Mouse (Mus musculus) CD8-positive naive resting alpha-beta T cell, adult 2 months (primary cell): ENCODE data around the gene Col4a2.

Experiments
- DNase-seq, 2 experiments: peaks; one replicate each; pipeline ENCODE4 v3.0.0; 2022; ENCODE audit warnings: low read depth in 2 of 2, low spot score in 2 of 2

Gene Col4a2

GRCm38 (mm10) chr8:11382059-11382810, 69.6 kb downstream of the Col4a2 start:
- DNase-seq, result no peak

DNA sequence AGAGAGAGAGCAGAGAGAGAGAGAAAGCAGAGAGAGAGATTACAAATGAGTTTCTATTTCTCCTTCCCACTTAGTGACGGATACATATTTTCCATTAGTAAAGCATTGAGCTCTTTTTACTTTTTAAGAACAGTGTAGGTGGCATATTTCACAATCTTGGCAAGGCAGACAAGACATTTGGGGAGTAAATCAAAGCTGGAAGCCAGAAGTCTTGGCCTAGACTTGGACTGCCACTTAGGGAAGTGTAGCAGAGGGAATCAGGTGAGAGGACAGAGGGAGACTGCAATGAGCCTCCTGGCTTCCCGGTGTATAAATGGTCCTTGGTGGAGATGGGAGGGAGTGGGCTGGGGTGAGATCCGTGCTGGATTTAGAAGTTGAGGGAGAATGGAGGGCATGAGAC, 70.3 kb downstream of the Col4a2 start:
- no peak for DNase-seq

DNA sequence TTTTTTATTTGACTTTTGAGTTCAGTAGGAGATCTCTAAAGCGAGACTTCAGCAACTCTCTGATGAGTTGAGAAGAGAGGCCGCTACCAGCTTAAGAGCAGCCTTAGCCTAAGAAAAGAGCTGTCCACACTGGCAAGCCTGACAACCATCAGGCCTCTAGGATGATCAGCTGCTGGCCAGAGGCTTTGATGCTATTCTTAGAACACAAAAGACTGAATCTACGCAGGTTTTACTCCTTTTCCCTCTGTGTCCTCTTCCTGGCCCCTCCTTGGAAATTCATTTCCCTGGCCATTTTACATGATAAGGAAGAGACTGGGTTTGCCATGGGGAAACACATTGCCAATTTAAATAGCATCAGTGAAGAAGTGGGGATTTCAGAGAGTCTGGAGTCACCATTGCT, 70.8 kb downstream of the Col4a2 start:
- DNase-seq, result no peak

DNA sequence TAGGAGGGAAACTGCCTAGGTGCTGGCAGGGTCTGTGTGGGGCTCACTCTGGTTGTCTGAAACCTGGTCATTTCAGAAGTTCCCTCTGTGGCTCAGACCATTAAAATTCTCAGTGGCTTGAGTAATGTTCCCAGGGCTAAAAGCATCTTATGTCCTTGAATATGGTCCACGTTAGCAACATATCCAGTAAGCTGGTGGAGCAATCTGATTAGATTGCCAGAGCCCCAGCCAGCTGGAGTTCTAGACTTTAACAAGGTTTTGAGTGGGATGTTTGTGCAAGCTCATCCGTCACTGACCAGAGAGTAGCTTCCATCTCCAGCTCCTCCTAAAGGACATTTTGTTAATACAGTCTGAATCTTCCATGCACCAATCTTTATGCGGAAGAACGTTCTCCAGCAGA, 72.2 kb downstream of the Col4a2 start:
- no peak for DNase-seq

DNA sequence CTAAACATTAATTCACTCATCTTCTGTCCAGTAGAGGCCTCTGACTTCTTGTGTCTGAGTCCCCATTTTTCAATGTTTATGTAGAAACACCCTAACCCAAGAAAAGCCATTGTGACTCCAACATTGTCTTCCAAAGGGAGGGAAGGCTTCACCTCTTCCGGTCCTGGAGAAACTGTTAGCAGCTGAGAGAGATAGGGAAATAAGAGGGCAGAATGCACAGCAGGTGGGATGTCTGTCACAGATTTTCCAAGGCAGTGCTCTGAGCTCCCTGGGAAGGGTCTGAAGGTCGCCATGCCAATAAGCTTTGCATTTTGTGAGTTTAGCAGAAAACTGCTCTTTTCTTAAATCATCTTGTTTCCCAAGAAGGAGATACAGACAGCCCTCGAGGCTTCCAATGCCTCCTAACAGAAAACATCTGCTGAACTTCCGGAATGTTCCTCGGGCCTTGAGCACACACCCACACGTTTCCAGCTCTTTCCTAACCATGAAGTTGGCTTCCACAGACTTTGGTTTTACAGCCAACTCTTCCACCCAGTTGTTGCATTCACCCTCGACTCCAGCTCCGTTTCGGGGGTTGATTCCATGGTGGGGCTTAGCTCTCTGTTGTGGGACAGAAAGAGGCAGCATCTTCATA, 72.8 kb downstream of the Col4a2 start:
- no peak for DNase-seq

DNA sequence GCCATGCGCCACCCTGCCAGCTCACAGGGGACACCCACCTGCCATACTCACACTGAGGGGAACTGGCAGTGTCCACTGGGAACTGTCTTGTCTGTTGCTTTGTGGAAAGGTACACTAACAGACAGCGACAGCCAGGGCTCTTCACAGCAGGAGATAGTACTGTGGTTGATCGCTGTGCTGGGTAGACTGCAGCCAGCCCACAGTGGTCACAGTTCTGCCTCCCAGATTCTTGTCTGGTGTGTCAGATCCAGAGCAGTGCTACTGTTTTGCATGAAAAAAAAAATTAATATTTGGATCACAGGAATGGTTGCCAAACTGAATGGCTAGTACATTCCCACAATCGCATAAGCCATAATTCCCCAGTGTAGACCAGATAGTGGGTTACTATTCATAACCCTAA, 74.7 kb downstream of the Col4a2 start:
- no peak for DNase-seq

DNA sequence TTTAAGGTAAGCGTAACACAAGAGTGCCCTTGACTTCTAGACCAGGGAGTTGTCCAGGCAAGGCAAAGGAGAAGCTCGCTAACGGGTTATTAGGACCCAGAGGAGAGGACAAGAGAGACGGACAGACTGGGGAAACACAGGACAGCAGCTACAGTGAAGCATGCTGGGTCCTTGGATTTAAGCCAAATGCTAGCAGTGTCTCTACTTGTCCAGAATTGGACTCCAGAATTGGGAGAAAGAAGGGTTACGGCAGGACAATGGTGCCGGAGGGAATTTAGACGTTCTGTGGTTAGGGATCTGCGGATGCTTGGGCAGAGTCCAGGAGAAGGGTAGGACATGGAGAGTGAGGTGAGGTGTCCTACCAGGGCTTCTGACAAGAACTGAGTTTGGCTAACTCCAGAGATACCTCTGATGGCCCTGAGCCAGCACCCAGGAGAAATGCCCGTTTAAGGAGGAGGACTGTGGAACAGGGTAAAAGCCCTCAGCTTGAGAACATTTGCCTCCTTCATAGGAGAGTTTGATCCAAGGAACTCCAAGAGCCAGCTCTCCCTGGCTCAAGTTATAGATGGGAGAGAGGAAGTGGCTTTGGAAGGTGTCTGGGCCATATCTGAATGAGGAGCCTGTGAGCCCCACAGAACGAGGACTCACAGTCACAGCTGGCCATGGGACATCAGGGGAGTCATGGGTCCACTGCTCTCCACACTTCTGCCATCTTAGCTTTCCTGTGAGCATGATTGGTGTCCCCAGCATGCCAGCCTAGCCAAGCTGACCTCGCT, 76.9 kb downstream of the Col4a2 start:
- DNase-seq, result no peak

GRCm38 (mm10) chr8:11392739-11393138, 80.1 kb downstream of the Col4a2 start:
- peak in 1 of 2 experiments; percentile 12 for DNase-seq

GRCm38 (mm10) chr8:11393161-11393560, 80.6 kb downstream of the Col4a2 start:
- DNase-seq, result no peak

GRCm38 (mm10) chr8:11393607-11394006, 81.0 kb downstream of the Col4a2 start:
- DNase-seq, result no peak

- DNase-seq, result no peak
Observed at GRCm38 (mm10) chr8:11394773-11395172, 82.2 kb downstream of the Col4a2 start.

- DNase-seq, result no peak
Observed at GRCm38 (mm10) chr8:11395601-11396000, 83.0 kb downstream of the Col4a2 start.

DNA sequence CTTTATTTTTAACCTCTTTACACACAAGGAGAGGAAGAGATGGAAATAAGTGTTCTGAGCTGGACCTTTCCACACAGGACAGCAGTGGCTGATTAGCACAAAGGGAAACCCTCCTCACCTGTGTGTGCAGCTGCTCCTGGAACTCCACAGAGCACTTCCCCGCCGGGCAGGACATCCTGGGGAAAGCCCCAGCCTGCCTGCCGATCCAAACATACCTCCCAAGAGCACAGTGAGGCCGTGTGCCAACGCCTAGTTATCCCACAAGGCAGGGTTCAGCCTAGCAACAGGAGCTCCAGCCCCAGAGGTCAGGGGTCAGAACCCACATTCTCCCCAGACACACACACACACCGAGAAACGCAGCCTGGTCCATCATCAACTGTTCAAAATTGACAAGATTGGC, 83.5 kb downstream of the Col4a2 start:
- no peak for DNase-seq

- DNase-seq, result no peak
Observed at GRCm38 (mm10) chr8:11397126-11397525, 84.5 kb downstream of the Col4a2 start.

DNA sequence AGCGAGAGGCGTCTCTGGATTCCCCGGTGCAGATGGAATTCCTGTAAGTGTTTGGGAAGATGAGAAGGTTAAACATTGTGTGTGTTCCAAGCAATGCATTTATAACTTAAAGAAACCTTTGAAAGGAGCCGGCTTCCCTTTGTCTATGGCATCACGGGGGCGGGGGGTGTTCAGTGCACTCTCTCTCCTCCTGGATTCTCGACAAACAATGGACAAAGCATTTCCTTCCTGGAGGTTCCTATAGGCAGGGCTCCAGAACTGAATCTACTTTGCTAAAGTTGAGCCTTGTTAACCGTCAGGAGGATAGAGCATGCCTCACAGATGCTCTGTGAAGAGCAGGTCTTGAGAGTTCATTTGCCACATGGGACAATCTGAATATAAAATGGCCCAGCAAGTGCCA, 87.1 kb downstream of the Col4a2 start:
- no peak for DNase-seq

GRCm38 (mm10) chr8:11400244-11400643, 87.6 kb downstream of the Col4a2 start:
- DNase-seq, result no peak

DNA sequence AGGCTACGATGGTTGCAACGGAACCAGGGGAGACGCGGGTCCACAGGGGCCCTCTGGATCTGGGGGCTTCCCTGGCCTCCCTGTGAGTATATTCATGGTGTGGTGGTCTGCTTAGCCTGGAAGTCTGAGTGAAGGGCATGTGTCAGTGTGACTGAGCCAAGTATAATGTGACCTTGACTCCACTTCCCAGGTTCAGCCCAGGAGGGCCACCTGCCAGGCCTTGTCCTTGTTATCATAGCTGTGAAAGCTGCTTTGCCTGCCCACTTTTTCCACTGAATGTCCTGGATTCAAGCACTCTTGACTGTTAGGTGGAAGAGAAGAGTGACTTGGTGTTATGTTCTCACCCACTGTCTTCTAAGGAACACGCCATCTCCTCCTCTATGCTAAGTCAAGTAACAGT, 88.6 kb downstream of the Col4a2 start:
- DNase-seq, result no peak

GRCm38 (mm10) chr8:11402220-11402619, 89.6 kb downstream of the Col4a2 start:
- DNase-seq, result no peak

DNA sequence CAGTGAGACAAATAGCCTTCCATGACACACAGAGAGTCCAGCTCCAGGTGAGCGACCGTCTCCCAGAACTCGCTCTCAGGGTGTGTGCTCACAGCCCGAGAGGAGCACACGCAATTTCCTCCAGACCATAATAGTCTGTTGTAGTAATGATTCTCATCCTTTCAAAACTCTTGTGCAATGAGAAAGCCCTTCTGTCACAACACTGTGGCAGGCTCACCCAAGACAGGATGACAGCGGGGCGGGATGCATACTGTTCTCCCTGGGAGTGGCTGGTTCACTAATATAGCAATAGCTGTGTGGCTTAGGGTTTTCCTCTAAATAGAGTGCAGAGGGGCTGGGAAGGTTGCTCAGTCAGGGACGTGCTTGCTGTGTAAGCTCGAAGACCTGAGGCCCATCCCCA, 91.2 kb downstream of the Col4a2 start:
- DNase-seq, result no peak

- DNase-seq, result no peak
Observed at GRCm38 (mm10) chr8:11404614-11405013, 92.0 kb downstream of the Col4a2 start.

DNA sequence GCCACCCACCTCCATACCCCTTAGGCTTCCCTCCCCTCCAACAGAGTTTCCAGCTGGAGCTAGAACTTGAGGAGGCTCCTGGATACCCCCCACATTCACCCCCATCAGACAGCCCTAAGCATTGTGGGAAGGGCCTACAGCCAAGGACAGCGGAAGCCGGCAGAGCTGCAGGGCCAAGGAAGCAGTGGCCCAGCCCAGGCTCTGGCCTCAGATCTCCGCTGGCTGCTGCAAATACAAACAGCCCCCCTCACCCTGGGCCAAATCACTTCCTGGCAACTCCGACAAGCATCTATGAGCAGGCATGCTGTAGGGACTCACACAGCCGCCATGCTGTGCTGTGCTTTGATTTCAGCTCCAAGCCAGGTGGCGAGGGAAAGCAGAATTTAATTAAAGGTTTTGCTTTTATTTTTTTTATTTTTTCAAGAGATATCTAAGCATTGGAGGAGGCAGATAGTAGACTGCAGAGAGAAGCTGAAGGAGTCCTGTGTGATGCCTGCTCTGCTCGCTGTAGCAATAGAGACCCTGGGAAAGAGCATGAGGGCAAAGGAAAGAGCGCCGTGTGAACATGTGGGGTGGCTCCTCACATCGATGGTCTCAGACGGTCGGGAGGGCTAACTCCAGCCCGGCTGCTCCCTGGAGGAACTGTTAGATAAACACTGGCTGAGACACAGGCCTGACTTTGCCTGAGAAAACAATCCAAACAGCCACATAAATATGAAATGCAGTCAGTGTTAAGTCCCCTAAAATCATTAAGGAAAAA, 93.3 kb downstream of the Col4a2 start:
- no peak for DNase-seq
